Mouse (Mus musculus) spleen, adult 2 months (tissue): ENCODE measurements around the gene Taf1c.

ENCODE experiments used
- CTCF ChIP-seq: fragments of 200-500 bp; IDR thresholded peaks from 2 replicates; pipeline ENCODE4 v1.5.1; 2011; ENCODE audit warnings: mild to moderate bottlenecking, inconsistent platforms; ENCODE audit not compliant: insufficient read depth, insufficient read length, insufficient replicate concordance; ENCODE audit errors: extremely low read depth
- POLR2A ChIP-seq: fragments of 200-500 bp; IDR thresholded peaks from 2 replicates; pipeline ENCODE4 v1.6.1; 2011; ENCODE audit warnings: low read depth, low read length, inconsistent platforms

DNA sequence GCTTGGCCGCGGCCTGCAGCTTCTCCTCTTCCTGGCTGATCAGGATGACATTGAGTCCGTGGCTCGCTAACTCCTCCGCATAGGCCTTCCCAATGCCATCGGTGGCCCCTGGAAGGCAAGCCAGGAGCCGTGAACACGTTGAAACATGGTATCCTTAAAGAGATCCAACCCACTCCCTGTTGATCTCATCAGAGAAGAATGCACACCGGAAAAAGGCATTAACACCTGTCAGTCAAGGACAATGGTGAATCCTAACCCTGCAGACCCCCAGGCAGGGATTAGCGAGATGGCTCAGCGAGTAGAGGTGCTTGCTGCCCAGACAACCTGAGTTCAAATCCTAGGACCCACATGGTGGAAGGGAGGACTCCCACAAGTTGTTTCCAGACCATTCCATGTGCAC, 38.7 kb downstream of the Taf1c start:
- TF ChIP-seq POLR2A (no peak), CTCF (no peak)
